In genomic region chr9:92130445-92130844, GRCm38 (mm10) we compare ENCODE assay signal across 20 mouse cellular contexts.
"Had no signal": no experiment of that assay in that cellular context is flagged by ENCODE, and none has a peak within 500 bp of the region (broad histone marks: within the 10 kb centered on the region; RNA-seq: fewer than 3 reads in every experiment).

No protein-coding gene starts in this region.

- H3K27ac ChIP-seq: kidney, embryonic 15.5 days; left cerebral cortex, adult 2 months; liver, embryonic 13.5 days; midbrain, embryonic 10.5 days; midbrain, embryonic 15.5 days; neural tube, embryonic 13.5 days; stomach, embryonic 15.5 days had no signal

- ATAC-seq: intestine, postnatal 0 days; midbrain, embryonic 15.5 days had no signal

- H3K4me2 ChIP-seq: kidney, embryonic 15.5 days; liver, embryonic 13.5 days; midbrain, embryonic 15.5 days; neural tube, embryonic 13.5 days; stomach, embryonic 15.5 days had no signal

- H3K9ac ChIP-seq: kidney, embryonic 15.5 days; liver, embryonic 13.5 days; midbrain, embryonic 15.5 days; neural tube, embryonic 13.5 days; stomach, embryonic 15.5 days had no signal

- H3K9me3 ChIP-seq: kidney, embryonic 15.5 days; liver, embryonic 13.5 days; midbrain, embryonic 10.5 days; midbrain, embryonic 15.5 days; neural tube, embryonic 13.5 days; stomach, embryonic 15.5 days had no signal

- DNase-seq: kidney, adult 8-10 months; kidney, postnatal 14 days; kidney, postnatal 4 days; layer of hippocampus, adult 9-11 months; layer of hippocampus, postnatal 36 days; liver, embryonic 13.5 days; lung, adult 2 months; lung, postnatal 14 days; lung, postnatal 4 days; retina, postnatal 1 day; right cerebral cortex, postnatal 25 days; spleen, adult 18-20 months; thymus, postnatal 25 days had no signal

- H3K36me3 ChIP-seq: kidney, embryonic 15.5 days; liver, embryonic 13.5 days; midbrain, embryonic 10.5 days; midbrain, embryonic 15.5 days; neural tube, embryonic 13.5 days; stomach, embryonic 15.5 days had no signal

- H3K4me1 ChIP-seq: kidney, embryonic 15.5 days; liver, embryonic 13.5 days; midbrain, embryonic 15.5 days; stomach, embryonic 15.5 days had no signal

- H3K4me3 ChIP-seq: kidney, embryonic 15.5 days; left cerebral cortex, adult 2 months; liver, embryonic 13.5 days; midbrain, embryonic 10.5 days; midbrain, embryonic 15.5 days; neural tube, embryonic 13.5 days; stomach, embryonic 15.5 days had no signal

- H3K27me3 ChIP-seq: kidney, embryonic 15.5 days; liver, embryonic 13.5 days; midbrain, embryonic 15.5 days; neural tube, embryonic 13.5 days; stomach, embryonic 15.5 days had no signal
